Mouse (Mus musculus) cerebellum, adult 2 months (tissue): Measurements from ENCODE around the gene Cyb561d2. TPM values are rescaled to one million over a fixed set of nuclear protein-coding genes. Genes with fewer than 3 reads are reported as not detected.
A peak's percentile ranks its signal among the peaks of the same experiment; 100 is the strongest.

Experiments used
- DNase-seq, 2 experiments: peaks; one replicate each; pipeline ENCODE4 v3.0.0; 2021
- H3K27ac ChIP-seq: fragments of 200-500 bp; 2 replicates; pipeline ENCODE4 v1.5.1; 2012; ENCODE audit warnings: low read length, control low read depth, inconsistent platforms; ENCODE audit not compliant: insufficient read depth
- H3K27me3 ChIP-seq: fragments of 200-500 bp; 2 replicates; pipeline ENCODE4 v1.6.1; 2012; ENCODE audit warnings: inconsistent platforms, mild to moderate bottlenecking, low read length, moderate library complexity; ENCODE audit not compliant: control insufficient read depth, insufficient read depth
- H3K4me1 ChIP-seq: fragments of 200-500 bp; 2 replicates; pipeline ENCODE4 v1.6.1; 2011; ENCODE audit warnings: low read length; ENCODE audit not compliant: control insufficient read depth, insufficient read depth
- H3K4me3 ChIP-seq: fragments of 200-500 bp; replicated peaks from 2 replicates; pipeline ENCODE3; 2011; ENCODE audit warnings: mild to moderate bottlenecking, low read depth, low read length, control low read depth; ENCODE audit not compliant: insufficient read depth
- CTCF ChIP-seq: fragments of 200-500 bp; IDR thresholded peaks from 2 replicates; pipeline ENCODE4 v1.5.1; 2011; ENCODE audit warnings: low read depth, mild to moderate bottlenecking, control low read depth, low read length, moderate library complexity, borderline replicate concordance; ENCODE audit not compliant: insufficient read depth
- POLR2A ChIP-seq: fragments of 200-500 bp; IDR thresholded peaks from 2 replicates; pipeline ENCODE4 v1.6.1; 2011; ENCODE audit warnings: low read length, control low read depth, borderline replicate concordance; ENCODE audit not compliant: insufficient read depth
- WGBS: fragments of 180-500 bp; shearing (Covaris S2); methylation state at CpG from one replicate; pipeline ENCODE4 v1.1.7; 2018; 5-methylcytosine and 5-hydroxymethylcytosine counted together
- polyA plus RNA-seq: library from polyadenylated mRNA; depleted of rRNA; stranded (reverse); fragments of >200 nt; gene quantifications from 2 replicates; pipeline ENCODE4 v1.2.3, GENCODE M21; 2012; rRNA removed

Gene Cyb561d2
- 21.2 and 21.5 TPM in 2 replicates for polyA plus RNA-seq

- Histone ChIP-seq H3K27ac (peak within 1 kb of the TSS; percentile 24), H3K27me3 (no peaks in the 10 kb centered on the region), H3K4me1 (peaks cover 11% of the 10 kb centered on the region), H3K4me3 (peak within 1 kb of the TSS; percentile 83)
- 1% methylated on average over 46 of the region's 46 CpGs for WGBS
- TF ChIP-seq CTCF (no peak), POLR2A (peak; percentile 75; the same call in 1 of the 2 replicates)
- peak; percentile 94 to 96 for DNase-seq
Measured at GRCm38 (mm10) chr9:107541474-107542351, at the start of gene Cyb561d2, which contains the start of gene Nprl2. Gene Cyb561d2 (minus strand): TSS chr9:107542193. Gene Nprl2 (plus strand): TSS chr9:107542226.

GRCm38 (mm10) chr9:107590773-107591060, 48.7 kb upstream of the Cyb561d2 start:
- Histone ChIP-seq H3K4me1 (peaks cover 30% of the 10 kb centered on the region), H3K27me3 (no peaks in the 10 kb centered on the region), H3K27ac (no peak overlapping the region), H3K4me3 (no peak overlapping the region)
- TF ChIP-seq CTCF (no peak), POLR2A (no peak)
- DNase-seq: no peak
- WGBS: 92% methylated on average over 6 of the region's 6 CpGs

- no peak overlapping the region for H3K4me3 ChIP-seq
- 67% methylated on average over 25 of the region's 25 CpGs for WGBS
- no peak for DNase-seq
Measured at GRCm38 (mm10) chr9:107590058-107590772, 48.2 kb upstream of the Cyb561d2 start.

GRCm38 (mm10) chr9:107587833-107588639, 46.0 kb upstream of the Cyb561d2 start:
- H3K4me1 ChIP-seq: peaks cover 18% of the 10 kb centered on the region
- 3% methylated on average over 33 of the region's 33 CpGs for WGBS
- H3K4me3 ChIP-seq: peak overlapping the region; percentile 81
- TF ChIP-seq CTCF (no peak), POLR2A (no peak; the same call in 1 of the 2 replicates)
- H3K27me3 ChIP-seq: no peaks in the 10 kb centered on the region
- H3K27ac ChIP-seq: no peak overlapping the region
- no peak for DNase-seq

More at GRCm38 (mm10) chr9:107590058-107590772, 48.2 kb upstream of the Cyb561d2 start:
- TF ChIP-seq POLR2A (no peak), CTCF (no peak)
- H3K4me1 ChIP-seq: peaks cover 30% of the 10 kb centered on the region
- H3K27me3 ChIP-seq: no peaks in the 10 kb centered on the region
- no peak overlapping the region for H3K27ac ChIP-seq

- peak; percentile 49 for TF ChIP-seq POLR2A
- no peak for TF ChIP-seq CTCF
- Histone ChIP-seq H3K4me3 (peak within 1 kb of the TSS; percentile 81), H3K4me1 (peaks cover 9% of the 10 kb centered on the region), H3K27ac (no peak within 1 kb of the TSS), H3K27me3 (no peaks in the 10 kb centered on the region)
- DNase-seq: peak; percentile 96 to 99
- 11% methylated on average over 46 of the region's 46 CpGs for WGBS
Measured at GRCm38 (mm10) chr9:107586974-107587832, 45.2 kb upstream of the Cyb561d2 start, which contains the start of gene Ifrd2. Gene Ifrd2 (plus strand): TSS chr9:107587642.

- H3K27ac ChIP-seq: no peak overlapping the region
- no peak for TF ChIP-seq CTCF
- no peak for DNase-seq
- WGBS: 91% methylated on average over 5 of the region's 5 CpGs
- H3K27me3 ChIP-seq: no peaks in the 10 kb centered on the region
- H3K4me1 ChIP-seq: 0 out of 2 replicates have a peak, but pooled peaks cover 5% of the 10 kb centered on the region
- no peak overlapping the region for H3K4me3 ChIP-seq
Measured at GRCm38 (mm10) chr9:107586504-107586903, 44.5 kb upstream of the Cyb561d2 start.

GRCm38 (mm10) chr9:107583174-107583573, 41.2 kb upstream of the Cyb561d2 start:
- Histone ChIP-seq H3K27ac (no peak overlapping the region), H3K27me3 (no peaks in the 10 kb centered on the region), H3K4me1 (peaks cover 13% of the 10 kb centered on the region), H3K4me3 (no peak overlapping the region)
- TF ChIP-seq POLR2A (no peak), CTCF (no peak)
- DNase-seq: no peak
- WGBS: 87% methylated on average over 14 of the region's 14 CpGs
